Mouse (Mus musculus): Measurements from ENCODE around the gene Ptms. TPM values are rescaled to one million over a fixed set of nuclear protein-coding genes. Genes with fewer than 3 reads are reported as not detected.

Gene Ptms
- polyA plus RNA-seq, 1 experiment from 2014 or later: 260 TPM

- WGBS: 28% methylated on average over 16 of the region's 16 CpGs
- Histone ChIP-seq H3K4me2 (replicated peaks; ENCODE audit: low read depth) (peak overlapping the region; percentile 82), H3K36me3 (ENCODE audit: control insufficient read depth, insufficient read depth, low read length) (peaks cover 6% of the 10 kb centered on the region; the same call in 1 of the 2 replicates), H3K27ac (replicated peaks) (peak overlapping the region; percentile 90), H3K4me1 (replicated peaks; ENCODE audit: control insufficient read depth, insufficient read depth) (0 out of 2 replicates have a peak, but pooled peaks cover 6% of the 10 kb centered on the region), H3K9me3 (ENCODE audit: control insufficient read depth, low read length) (no peaks in the 10 kb centered on the region), H3K9ac (ENCODE audit: low read length) (peak overlapping the region; percentile 84), H3K4me3 (ENCODE audit: low read depth, low read length) (peak overlapping the region; percentile 81), H3K27me3 (ENCODE audit: control insufficient read depth, insufficient read depth, low read length) (no peaks in the 10 kb centered on the region)
- TF ChIP-seq CTCF (IDR thresholded peaks at IDR 0.05; ENCODE audit: low read depth) (peak; percentile 25), EP300 (optimal IDR thresholded peaks at IDR 0.05) (no peak)
- DNase-seq (ENCODE audit: low spot score) (no peak), ATAC-seq (ENCODE audit: low FRiP score, low TSS enrichment) (no peak; the same call in 1 of the 2 replicates)
Observed at GRCm38 (mm10) chr6:124964638-124965037, 44.7 kb upstream of the Ptms start.

- 97% methylated on average over 12 of the region's 12 CpGs for WGBS
- Histone ChIP-seq H3K4me3 (ENCODE audit: low read depth, low read length) (no peak overlapping the region), H3K9ac (ENCODE audit: low read length) (no peak overlapping the region), H3K27ac (replicated peaks) (no peak overlapping the region), H3K36me3 (ENCODE audit: control insufficient read depth, insufficient read depth, low read length) (peaks cover 19% of the 10 kb centered on the region), H3K4me1 (replicated peaks; ENCODE audit: control insufficient read depth, insufficient read depth) (0 out of 2 replicates have a peak, but pooled peaks cover 5% of the 10 kb centered on the region), H3K9me3 (ENCODE audit: control insufficient read depth, low read length) (no peaks in the 10 kb centered on the region), H3K4me2 (replicated peaks; ENCODE audit: low read depth) (no peak overlapping the region), H3K27me3 (ENCODE audit: control insufficient read depth, insufficient read depth, low read length) (no peaks in the 10 kb centered on the region)
- ATAC-seq (ENCODE audit: low FRiP score, low TSS enrichment): no peak
- no peak for DNase-seq (ENCODE audit: low spot score)
- TF ChIP-seq CTCF (IDR thresholded peaks at IDR 0.05; ENCODE audit: low read depth) (no peak), EP300 (optimal IDR thresholded peaks at IDR 0.05) (no peak)
Observed at GRCm38 (mm10) chr6:124961021-124961420, 41.1 kb upstream of the Ptms start.

- H3K36me3 ChIP-seq (ENCODE audit: control insufficient read depth, insufficient read depth, low read length): peaks cover 19% of the 10 kb centered on the region
- 90% methylated on average over 13 of the region's 13 CpGs for WGBS
- ATAC-seq (ENCODE audit: low FRiP score, low TSS enrichment) (no peak), DNase-seq (ENCODE audit: low spot score) (no peak)
- no peak overlapping the region for H3K27ac ChIP-seq (replicated peaks)
- H3K27me3 ChIP-seq (ENCODE audit: control insufficient read depth, insufficient read depth, low read length): no peaks in the 10 kb centered on the region
- 0 out of 2 replicates have a peak, but pooled peaks cover 4% of the 10 kb centered on the region for H3K4me1 ChIP-seq (replicated peaks; ENCODE audit: control insufficient read depth, insufficient read depth)
- no peak for TF ChIP-seq CTCF (IDR thresholded peaks at IDR 0.05; ENCODE audit: low read depth)
- no peak for TF ChIP-seq EP300 (optimal IDR thresholded peaks at IDR 0.05)
- H3K9me3 ChIP-seq (ENCODE audit: control insufficient read depth, low read length): no peaks in the 10 kb centered on the region
- H3K4me3 ChIP-seq (ENCODE audit: low read depth, low read length): no peak overlapping the region
- no peak overlapping the region for H3K9ac ChIP-seq (ENCODE audit: low read length)
- H3K4me2 ChIP-seq (replicated peaks; ENCODE audit: low read depth): no peak overlapping the region
Observed at GRCm38 (mm10) chr6:124959960-124960359, 40.1 kb upstream of the Ptms start.

- no peak overlapping the region for H3K9ac ChIP-seq (ENCODE audit: low read length)
- no peak overlapping the region for H3K4me3 ChIP-seq (ENCODE audit: low read depth, low read length)
- H3K4me2 ChIP-seq (replicated peaks; ENCODE audit: low read depth): no peak overlapping the region
- H3K27ac ChIP-seq (replicated peaks): no peak overlapping the region
- no peaks in the 10 kb centered on the region for H3K9me3 ChIP-seq (ENCODE audit: control insufficient read depth, low read length)
- DNase-seq (ENCODE audit: low spot score) (no peak), ATAC-seq (ENCODE audit: low FRiP score, low TSS enrichment) (no peak)
- H3K27me3 ChIP-seq (ENCODE audit: control insufficient read depth, insufficient read depth, low read length): no peaks in the 10 kb centered on the region
- no peaks in the 10 kb centered on the region for H3K4me1 ChIP-seq (replicated peaks; ENCODE audit: control insufficient read depth, insufficient read depth)
- TF ChIP-seq CTCF (IDR thresholded peaks at IDR 0.05; ENCODE audit: low read depth) (no peak), EP300 (optimal IDR thresholded peaks at IDR 0.05) (no peak)
- H3K36me3 ChIP-seq (ENCODE audit: control insufficient read depth, insufficient read depth, low read length): peaks cover 19% of the 10 kb centered on the region
- WGBS: 83% methylated on average over 3 of the region's 3 CpGs
Observed at GRCm38 (mm10) chr6:124958127-124958526, 38.2 kb upstream of the Ptms start.

GRCm38 (mm10) chr6:124955212-124955611, 35.3 kb upstream of the Ptms start:
- Histone ChIP-seq H3K4me2 (replicated peaks; ENCODE audit: low read depth) (no peak overlapping the region), H3K36me3 (ENCODE audit: control insufficient read depth, insufficient read depth, low read length) (peaks cover 15% of the 10 kb centered on the region), H3K4me1 (replicated peaks; ENCODE audit: control insufficient read depth, insufficient read depth) (no peaks in the 10 kb centered on the region), H3K27me3 (ENCODE audit: control insufficient read depth, insufficient read depth, low read length) (no peaks in the 10 kb centered on the region), H3K27ac (replicated peaks) (no peak overlapping the region), H3K9ac (ENCODE audit: low read length) (no peak overlapping the region), H3K9me3 (ENCODE audit: control insufficient read depth, low read length) (no peaks in the 10 kb centered on the region), H3K4me3 (ENCODE audit: low read depth, low read length) (no peak overlapping the region)
- ATAC-seq (ENCODE audit: low FRiP score, low TSS enrichment) (peak; percentile 41; the same call in 1 of the 2 replicates), DNase-seq (ENCODE audit: low spot score) (no peak)
- TF ChIP-seq CTCF (IDR thresholded peaks at IDR 0.05; ENCODE audit: low read depth) (no peak), EP300 (optimal IDR thresholded peaks at IDR 0.05) (no peak)
- WGBS: 72% methylated on average over 4 of the region's 4 CpGs

GRCm38 (mm10) chr6:124953991-124954715, 34.2 kb upstream of the Ptms start:
- DNase-seq (ENCODE audit: low spot score): no peak
- no peak overlapping the region for H3K27ac ChIP-seq (replicated peaks)
- no peak overlapping the region for H3K4me3 ChIP-seq (ENCODE audit: low read depth, low read length)
- H3K4me2 ChIP-seq (replicated peaks; ENCODE audit: low read depth): no peak overlapping the region
- H3K9ac ChIP-seq (ENCODE audit: low read length): no peak overlapping the region
- WGBS: 92% methylated on average over 2 of the region's 2 CpGs
- TF ChIP-seq CTCF (IDR thresholded peaks at IDR 0.05; ENCODE audit: low read depth) (no peak), EP300 (optimal IDR thresholded peaks at IDR 0.05) (no peak)
- H3K9me3 ChIP-seq (ENCODE audit: control insufficient read depth, low read length): no peaks in the 10 kb centered on the region
- H3K27me3 ChIP-seq (ENCODE audit: control insufficient read depth, insufficient read depth, low read length): no peaks in the 10 kb centered on the region
- peaks cover 10% of the 10 kb centered on the region for H3K36me3 ChIP-seq (ENCODE audit: control insufficient read depth, insufficient read depth, low read length)
- no peak for ATAC-seq (ENCODE audit: low FRiP score, low TSS enrichment)
- H3K4me1 ChIP-seq (replicated peaks; ENCODE audit: control insufficient read depth, insufficient read depth): no peaks in the 10 kb centered on the region
